Mouse (Mus musculus) kidney, adult 2 months (tissue): ENCODE measurements around the gene Ap5z1.

Experiments
- CTCF ChIP-seq: fragments of 200-500 bp; conservative IDR thresholded peaks from 2 replicates; pipeline ENCODE4 v1.5.1; 2011; ENCODE audit warnings: low read depth, mild to moderate bottlenecking, control low read depth, low read length, moderate library complexity, mixed read lengths; ENCODE audit not compliant: insufficient read depth, insufficient read length
- POLR2A ChIP-seq: fragments of 200-500 bp; IDR thresholded peaks from one replicate; pipeline ENCODE4 v1.6.1; 2011; ENCODE audit warnings: low read depth, low read length, control low read depth

DNA sequence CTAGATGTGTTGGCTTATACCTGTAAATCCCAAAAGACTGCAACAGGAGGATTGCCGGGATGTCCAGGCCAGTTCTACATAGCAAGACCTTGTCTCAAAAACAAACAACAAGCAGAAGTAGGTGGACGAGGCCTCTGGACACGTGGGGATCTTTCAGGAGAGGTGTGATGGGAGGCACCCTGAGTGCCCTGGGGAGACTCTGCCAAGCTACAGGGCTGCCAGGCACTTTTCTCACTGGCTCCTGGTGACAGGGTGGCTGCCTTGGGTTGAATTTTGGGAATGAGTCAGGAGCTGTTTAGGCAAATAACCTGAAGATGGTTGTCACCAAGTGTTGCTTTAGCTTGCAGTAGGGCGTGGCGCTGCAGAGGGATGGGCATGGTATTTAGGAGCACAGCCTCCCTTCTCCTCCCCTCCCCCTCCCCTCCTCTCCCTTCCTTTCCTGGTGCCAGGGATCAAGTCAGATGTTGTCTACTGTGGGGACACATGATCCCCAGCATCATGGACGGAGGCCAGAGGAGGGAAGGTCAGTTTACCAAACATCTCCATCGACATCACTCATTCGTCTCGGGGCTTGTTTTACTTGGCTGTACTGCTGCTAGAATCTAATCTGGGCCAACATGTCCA, 31.8 kb upstream of the Ap5z1 start:
- TF ChIP-seq POLR2A (no peak), CTCF (no peak)
